Mouse (Mus musculus) ZHBTc4 (cell line): ENCODE results near the gene Milr1.

ENCODE experiments used
- DNase-seq: peaks from one replicate; pipeline ENCODE4 v3.0.0-alpha.2; 2011; ENCODE audit warnings: low read depth, low spot score

The Milr1 gene

GRCm38 (mm10) chr11:106751039-106752018, at the start of gene Milr1:
TSS of gene Milr1 (plus strand) at chr11:106751226.
- no peak for DNase-seq

DNA sequence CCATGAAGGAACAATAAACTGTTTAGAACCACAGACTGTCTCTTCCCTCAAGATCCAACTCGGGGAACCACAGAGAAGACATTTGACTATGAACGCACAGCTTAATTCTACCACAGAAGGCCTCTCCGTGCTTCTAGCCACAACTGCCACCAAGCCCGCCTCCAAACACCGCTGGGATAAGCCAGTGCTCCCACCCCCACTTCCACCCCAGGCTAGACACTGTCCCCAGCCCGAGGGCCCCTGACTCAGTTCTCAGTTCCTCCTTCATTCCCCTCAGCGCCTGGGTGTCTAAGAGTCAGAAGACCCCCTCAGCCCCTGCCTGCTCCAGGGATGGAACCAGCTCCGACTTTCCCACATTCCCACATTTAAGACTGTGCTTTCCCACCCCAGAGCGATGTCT, 49.4 kb upstream of the Milr1 start:
- no peak for DNase-seq

DNA sequence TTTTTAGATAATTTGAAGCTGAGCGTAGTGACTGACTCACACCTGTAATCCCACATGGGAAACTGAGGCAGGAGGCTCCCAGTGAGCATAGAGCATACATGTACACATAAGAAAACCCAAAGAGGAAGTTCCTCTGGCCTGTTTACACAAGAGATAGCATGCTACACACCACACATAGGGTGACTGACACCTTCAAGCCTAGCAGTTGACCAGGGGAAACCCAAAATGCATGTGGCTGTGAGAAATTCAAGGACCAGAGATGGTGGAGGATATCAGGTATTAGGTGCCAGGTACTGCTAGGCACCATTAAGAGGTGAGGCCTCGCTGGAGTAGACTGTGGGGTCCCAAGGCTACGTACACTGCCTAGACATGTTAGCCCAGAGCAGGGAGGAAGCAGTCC, 48.4 kb upstream of the Milr1 start:
- no peak for DNase-seq

DNA sequence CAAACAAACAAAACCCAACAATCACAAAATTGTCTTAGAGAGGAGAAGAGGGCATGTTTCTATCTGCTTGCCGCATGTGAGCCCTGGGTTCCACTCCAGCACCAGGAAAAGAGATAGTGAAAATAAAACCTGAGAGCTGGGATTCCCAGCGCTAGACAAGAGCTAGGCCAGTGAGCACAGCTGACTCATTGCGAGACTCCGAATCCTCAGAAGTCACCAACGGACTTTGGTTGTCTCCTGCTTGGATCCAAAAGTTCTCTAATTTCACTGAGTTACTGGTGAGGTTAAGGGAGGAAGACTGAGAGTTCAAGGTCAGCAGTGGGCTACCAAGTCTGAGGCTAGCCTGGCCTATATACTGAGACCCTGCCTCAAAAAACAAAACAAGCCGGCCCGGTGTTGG, 47.1 kb upstream of the Milr1 start:
- DNase-seq, result peak; percentile 38

DNA sequence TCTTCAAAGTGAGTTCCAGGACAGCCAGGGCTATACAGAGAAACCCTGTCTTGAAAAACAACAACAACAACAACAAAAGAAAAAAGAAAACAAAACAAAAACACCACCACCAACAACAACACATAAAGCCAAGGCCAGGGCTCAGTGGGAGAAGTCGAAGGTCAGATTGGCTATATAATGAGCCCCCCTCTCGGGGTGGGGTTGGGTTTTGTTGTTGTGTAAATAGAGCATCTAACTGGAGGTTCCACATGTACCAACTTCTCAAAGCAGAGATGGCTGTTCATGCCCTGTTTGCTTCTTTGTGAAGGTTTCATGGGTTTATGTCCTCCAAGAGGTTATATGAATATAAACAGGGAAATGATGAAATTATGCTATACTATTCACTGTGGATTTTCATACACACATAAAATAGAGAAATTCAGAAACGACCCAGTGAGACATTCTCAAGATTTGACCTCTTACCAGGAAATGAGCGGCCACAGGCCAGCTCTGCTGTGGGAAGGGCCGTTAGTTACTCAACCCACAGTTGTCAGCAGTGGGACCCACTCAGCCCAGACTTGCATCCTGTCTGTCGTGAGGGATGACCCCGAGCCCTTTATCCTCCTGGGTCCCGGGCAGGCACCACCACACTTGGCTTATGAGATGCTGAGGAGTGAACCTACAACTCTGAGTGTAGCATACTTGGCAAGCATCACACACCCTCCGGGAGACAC, 46.5 kb upstream of the Milr1 start:
- peak; percentile 41 for DNase-seq

DNA sequence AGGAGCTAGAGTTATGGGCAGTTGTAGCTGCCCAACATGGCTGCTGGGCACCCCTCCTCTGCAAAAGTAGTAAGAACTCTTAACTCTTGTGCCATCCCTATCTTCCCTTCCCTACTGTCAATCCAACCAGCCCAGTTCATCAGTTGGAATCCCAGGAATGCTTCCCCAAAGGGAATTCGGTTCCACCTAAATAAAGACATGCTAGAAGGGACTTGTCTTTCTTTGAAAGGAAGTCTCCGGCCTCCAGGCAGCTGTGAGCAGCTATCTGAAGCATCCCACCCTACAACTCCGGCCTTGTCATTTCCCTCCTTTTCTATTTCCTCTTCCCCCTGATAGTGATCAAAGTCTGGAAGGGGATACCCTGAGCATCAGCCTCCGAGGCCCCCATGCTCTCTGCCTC, 44.8 kb upstream of the Milr1 start:
- DNase-seq, result peak; percentile 73

GRCm38 (mm10) chr11:106707085-106707484, 43.9 kb upstream of the Milr1 start:
- no peak for DNase-seq

DNA sequence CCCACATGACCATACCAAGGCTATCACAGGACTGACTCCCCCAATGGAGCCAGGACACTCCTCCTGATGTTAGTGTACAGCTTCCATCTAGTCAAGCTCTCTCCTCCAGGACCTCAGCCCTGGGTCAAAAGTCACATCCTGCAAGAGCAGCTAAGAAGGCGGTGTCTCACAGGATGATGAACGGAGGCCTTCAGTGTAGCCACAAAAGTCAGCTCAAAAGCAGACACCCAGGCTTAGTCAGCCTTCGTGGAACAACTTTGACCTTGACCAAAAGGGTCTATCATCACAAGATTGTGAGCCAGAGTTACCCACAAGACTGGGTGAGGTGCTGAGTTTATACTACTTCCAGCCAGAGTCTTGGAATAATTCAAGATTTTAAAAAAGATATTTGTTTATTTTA, 43.2 kb upstream of the Milr1 start:
- no peak for DNase-seq

DNA sequence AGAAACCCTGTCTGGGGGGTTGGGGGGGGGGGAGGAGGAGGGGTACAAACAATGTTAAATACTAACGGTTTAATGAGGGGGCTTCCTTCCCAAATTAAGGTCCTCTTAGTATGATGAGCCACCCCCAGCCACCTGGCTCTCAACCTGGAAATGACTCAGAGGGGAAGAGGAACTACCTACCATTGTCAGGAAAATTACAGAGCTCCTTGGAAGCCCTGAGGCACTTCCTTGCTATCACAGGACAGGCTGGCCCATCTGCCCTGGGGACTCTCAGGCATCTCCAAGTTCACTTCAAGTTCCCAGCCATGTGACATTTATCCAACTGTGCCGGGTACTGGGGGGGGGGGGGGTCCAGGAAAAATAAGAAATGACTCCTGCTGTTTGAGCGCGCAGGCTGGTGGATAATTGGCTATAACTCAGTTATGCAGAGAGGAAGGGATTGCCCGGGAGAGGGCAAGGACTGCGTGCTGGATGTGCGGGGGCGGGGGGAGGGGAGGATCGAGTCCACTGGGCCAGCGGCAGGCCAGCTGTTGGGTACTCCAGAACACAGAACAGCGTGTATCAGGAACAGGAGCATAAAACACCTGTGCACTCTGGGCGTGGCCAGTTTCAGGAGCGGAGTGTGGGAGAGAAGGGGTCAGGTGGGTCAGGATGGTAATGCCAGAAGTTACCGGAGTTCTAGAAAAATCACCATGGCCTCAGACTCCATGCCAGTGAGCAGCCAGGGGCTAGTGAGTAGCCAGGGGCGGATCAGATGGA, 41.6 kb upstream of the Milr1 start:
- peak; percentile 60 for DNase-seq

DNA sequence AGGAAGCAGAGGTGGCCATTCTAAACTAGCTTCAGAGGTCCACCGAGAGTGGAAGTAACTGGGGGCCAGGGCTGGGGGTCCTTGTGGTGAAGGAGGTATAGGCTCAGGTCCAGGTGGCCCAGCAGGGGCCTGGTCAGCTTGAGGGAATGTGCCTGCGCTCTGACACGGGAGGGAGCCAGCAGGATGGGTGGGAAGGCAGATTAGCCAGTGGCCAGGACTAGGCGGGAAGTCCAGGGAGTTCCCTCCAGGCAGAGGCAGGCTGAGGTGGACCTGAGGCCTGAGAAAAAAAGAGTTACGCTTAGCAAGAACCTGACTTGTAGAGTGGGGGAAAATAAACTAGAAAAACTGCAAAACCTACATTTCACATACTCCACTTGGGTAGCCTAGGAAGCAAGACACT, 40.2 kb upstream of the Milr1 start:
- no peak for DNase-seq

DNA sequence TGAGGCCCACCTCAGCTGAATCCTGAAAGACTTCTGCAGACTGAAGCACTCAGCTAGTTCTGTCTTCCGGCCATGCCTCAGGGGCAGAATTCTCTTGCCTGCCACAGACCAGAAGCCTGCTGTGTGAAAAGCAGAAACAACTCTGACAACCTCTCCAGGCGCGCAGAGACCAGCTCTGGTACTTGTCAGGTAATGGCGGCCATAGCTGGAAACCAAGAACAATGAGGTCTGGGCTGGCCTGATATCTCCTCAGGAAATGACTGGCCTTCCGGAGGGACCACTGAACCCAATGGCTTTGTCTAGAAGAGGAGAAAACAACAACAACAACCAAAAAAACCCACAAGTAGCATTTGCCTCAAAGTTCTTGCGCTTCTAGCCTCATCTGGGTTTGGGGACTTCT, 36.0 kb upstream of the Milr1 start:
- peak; percentile 49 for DNase-seq

DNA sequence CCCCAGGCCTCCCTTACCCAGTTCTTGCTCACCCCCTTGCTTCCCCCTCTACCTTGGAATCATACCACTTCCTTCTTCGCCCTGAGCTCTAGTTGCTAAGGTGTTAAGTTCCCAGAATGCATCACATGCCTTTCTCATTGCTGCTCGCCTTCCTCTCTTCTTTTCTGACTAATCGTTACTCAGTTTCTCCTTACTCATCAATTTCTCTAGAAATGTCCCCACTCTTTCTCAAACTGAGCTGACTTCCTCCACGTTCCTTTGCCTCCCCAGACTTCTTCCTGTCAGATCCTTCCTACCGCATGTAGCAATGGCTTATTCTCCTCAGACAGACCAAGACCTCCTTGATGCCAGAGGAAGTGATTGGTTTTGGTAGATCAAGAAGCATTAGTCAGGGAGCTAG, 34.5 kb upstream of the Milr1 start:
- DNase-seq, result no peak

GRCm38 (mm10) chr11:106720379-106720778, 30.6 kb upstream of the Milr1 start:
- DNase-seq, result no peak

- peak; percentile 83 for DNase-seq
Measured at GRCm38 (mm10) chr11:106722831-106723361, 28.1 kb upstream of the Milr1 start.

DNA sequence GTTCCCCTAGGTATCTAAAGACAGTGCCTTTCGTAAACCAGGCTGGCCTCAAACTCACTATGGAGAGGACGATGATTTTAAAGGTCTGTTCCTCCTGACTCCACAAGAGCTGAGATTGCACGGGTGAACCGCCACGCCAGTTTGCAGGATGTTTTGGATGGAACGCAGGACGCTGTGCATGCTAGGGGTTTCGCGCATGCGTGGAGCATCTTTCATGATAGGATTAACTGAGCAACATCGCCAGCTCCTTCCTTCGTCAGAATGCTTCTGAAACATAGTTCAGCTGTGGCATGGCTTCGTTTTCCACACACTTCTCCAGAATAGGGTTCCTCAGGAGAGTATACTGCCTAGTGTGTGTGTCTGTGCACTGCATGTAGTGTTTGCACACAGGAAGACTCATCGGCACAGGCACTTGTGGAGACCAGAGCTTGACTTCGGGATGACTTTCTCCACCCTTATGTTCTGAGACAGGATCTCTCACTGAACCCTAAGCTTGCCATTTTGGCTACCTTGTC, 27.4 kb upstream of the Milr1 start:
- DNase-seq, result peak; percentile 90

- peak; percentile 88 for DNase-seq
Measured at GRCm38 (mm10) chr11:106724176-106724915, 26.7 kb upstream of the Milr1 start.

- peak; percentile 60 for DNase-seq
Measured at GRCm38 (mm10) chr11:106724916-106725235, 26.1 kb upstream of the Milr1 start.

DNA sequence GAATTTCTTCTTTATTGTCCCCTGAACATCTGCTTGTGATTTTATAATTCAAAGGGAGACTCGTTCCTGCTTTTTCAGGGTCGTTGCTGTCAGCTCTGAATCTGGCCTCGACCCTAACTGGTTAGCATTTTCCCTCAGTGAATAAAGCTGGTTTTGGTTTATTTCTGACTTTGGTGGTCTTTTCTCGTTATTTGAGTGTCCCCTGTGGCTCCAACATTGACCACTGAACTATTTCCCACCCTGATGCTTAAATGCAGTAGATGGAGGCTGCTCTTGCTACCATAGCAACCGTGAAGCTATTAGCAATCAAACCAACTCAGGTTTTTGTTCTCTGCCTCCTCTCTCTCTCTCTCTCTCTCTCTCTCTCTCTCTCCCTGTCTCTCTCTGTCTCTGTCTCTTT, 23.1 kb upstream of the Milr1 start:
- DNase-seq, result no peak

GRCm38 (mm10) chr11:106728402-106729366, 22.3 kb upstream of the Milr1 start:
- no peak for DNase-seq

DNA sequence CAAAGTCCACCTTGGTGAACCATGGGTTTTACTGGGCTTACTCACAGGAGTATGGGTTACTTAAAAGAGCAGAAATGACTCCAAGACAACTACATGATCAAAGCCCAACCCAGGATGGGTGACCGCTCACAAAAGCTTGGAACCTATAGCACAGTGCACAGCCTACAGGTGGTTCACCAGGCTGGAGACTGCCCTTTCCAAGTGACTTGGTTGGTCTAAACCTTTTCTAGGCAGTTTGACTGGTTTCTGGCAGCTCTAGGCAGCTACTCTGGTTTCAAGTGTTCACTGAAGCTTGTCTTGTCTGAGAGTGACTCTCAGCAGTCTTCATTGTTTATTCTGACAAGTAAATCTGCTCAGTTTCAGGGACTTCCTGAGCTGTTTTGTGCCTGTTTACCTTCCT, 21.4 kb upstream of the Milr1 start:
- no peak for DNase-seq
